Mouse (Mus musculus) heart, postnatal 0 days (tissue): ENCODE data around the gene Rad18.

Experiments used
- CTCF ChIP-seq: IDR thresholded peaks from 2 replicates; pipeline ENCODE4 v1.5.1; 2016; ENCODE audit warnings: antibody characterized with exemption, control low read depth, low read depth
- EP300 ChIP-seq: IDR thresholded peaks from 2 replicates; pipeline ENCODE4 v1.6.1; 2016; ENCODE audit warnings: antibody characterized with exemption, low read depth

- no peak for TF ChIP-seq CTCF
- TF ChIP-seq EP300, result no peak
Observed at GRCm38 (mm10) chr6:112732434-112732833, 35.9 kb upstream of the Rad18 start.
